Mouse (Mus musculus): ENCODE measurements around the gene Thsd7b. TPM values are rescaled to one million over a fixed set of nuclear protein-coding genes. Genes with fewer than 3 reads are reported as not detected.

Gene Thsd7b
- polyA plus RNA-seq, 1 experiment from 2014 or later, result 3.7 TPM

DNA sequence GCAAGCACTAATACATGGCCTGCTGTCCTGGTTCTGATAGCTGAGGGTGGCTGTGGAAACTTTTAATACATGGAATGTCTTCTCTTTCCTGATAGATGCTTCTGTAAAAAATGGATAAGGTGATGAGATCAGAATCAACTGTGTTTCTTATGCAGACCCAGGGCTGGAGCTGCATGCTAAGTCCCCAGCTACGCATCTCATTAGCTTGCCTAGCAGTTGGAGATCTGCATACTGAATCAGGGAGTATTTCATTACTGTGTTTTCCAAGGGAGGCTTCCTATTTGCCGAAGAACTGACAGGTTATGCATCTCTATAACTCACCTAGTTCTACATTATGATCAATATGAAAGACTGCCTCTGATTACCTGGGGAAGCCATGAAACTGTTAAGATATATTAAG, 84.3 kb downstream of the Thsd7b start:
- Histone ChIP-seq H3K27ac (ENCODE audit: low read depth, low read length) (no peak overlapping the region), H3K4me2 (ENCODE audit: low read depth, low read length, severe bottlenecking) (no peak overlapping the region), H3K4me1 (replicated peaks; ENCODE audit: control insufficient read depth, insufficient read depth, low read length) (no peaks in the 10 kb centered on the region), H3K27me3 (ENCODE audit: control insufficient read depth, insufficient read depth, low read length) (no peaks in the 10 kb centered on the region), H3K9me3 (ENCODE audit: control insufficient read depth, low read length) (no peaks in the 10 kb centered on the region), H3K4me3 (ENCODE audit: low read depth, low read length) (no peak overlapping the region), H3K9ac (ENCODE audit: low read length) (no peak overlapping the region), H3K36me3 (ENCODE audit: control insufficient read depth, insufficient read depth, low read length) (no peaks in the 10 kb centered on the region)
- no peak for DNase-seq (ENCODE audit: low spot score)
- 75% methylated on average over 2 of the region's 2 CpGs for WGBS
- ATAC-seq (replicated peaks; ENCODE audit: low FRiP score), result peak; percentile 83

DNA sequence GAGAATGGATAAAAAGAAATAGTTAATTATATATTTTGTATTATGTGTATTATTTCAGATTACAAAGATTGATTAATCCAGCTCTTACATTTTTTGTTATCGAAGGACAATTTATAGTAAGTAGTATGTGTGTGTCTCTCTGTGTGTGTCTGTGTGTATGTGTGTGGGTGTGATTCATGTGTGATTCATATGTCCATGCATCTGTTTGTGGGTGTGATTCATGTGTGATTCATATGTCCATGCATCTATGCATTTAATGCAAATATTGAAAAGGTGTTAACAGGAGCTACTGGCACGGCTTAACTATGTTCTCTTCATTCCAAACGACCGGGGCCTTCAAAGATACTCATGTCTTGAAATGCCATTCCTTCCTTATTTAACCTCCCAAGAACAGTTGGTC, 90.3 kb downstream of the Thsd7b start:
- Histone ChIP-seq H3K27ac (ENCODE audit: low read depth, low read length) (no peak overlapping the region), H3K4me3 (ENCODE audit: low read depth, low read length) (no peak overlapping the region), H3K4me2 (ENCODE audit: low read depth, low read length, severe bottlenecking) (no peak overlapping the region), H3K9me3 (ENCODE audit: control insufficient read depth, low read length) (no peaks in the 10 kb centered on the region), H3K9ac (ENCODE audit: low read length) (no peak overlapping the region), H3K27me3 (ENCODE audit: control insufficient read depth, insufficient read depth, low read length) (no peaks in the 10 kb centered on the region), H3K36me3 (ENCODE audit: control insufficient read depth, insufficient read depth, low read length) (no peaks in the 10 kb centered on the region), H3K4me1 (replicated peaks; ENCODE audit: control insufficient read depth, insufficient read depth, low read length) (no peaks in the 10 kb centered on the region)
- no peak for ATAC-seq (replicated peaks; ENCODE audit: low FRiP score)
- WGBS, result 93% methylated on average over 4 of the region's 4 CpGs
- no peak for DNase-seq (ENCODE audit: low spot score)

DNA sequence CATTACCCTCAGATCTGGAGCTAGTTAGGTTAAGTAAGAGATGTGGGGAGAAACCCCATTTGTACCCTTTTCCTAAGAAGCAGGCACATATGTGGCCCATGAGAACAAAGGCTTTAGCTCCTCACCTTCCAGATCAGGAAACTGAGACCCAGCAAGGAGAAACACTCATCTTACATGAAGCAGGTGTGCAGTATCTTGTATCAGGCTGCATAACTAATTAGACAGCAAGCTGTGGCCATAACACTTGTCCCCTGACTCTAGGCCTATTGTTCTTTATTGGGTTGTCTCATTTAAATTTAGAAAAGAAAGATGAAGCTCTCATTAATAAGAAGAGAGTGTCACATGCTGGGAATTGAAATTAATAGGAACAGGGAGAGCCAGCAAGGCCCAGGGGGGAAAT, 91.7 kb downstream of the Thsd7b start:
- DNase-seq (ENCODE audit: low spot score), result no peak
- H3K27me3 ChIP-seq (ENCODE audit: control insufficient read depth, insufficient read depth, low read length), result no peaks in the 10 kb centered on the region

DNA sequence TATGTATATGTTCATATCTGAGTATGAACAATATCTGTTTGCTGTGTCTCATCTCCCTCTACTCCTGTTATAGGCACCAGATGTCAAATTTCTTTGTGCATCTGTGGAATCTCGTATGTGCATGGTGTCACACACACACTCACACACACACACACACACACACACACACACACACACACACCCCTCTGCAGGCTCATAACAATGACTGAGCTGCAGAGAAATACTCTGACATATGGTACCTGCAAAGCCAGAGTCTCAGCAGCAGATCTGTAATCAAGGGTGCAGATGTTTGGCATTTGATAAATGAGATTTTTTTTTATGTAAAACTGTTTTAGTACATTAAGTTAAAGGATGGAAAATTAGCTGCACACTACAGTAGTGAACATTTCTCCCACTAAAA, 92.5 kb downstream of the Thsd7b start:
- H3K36me3 ChIP-seq (ENCODE audit: control insufficient read depth, insufficient read depth, low read length), result no peaks in the 10 kb centered on the region
- ATAC-seq (replicated peaks; ENCODE audit: low FRiP score) (no peak), DNase-seq (ENCODE audit: low spot score) (no peak)
- H3K9ac ChIP-seq (ENCODE audit: low read length), result no peak overlapping the region
- H3K27me3 ChIP-seq (ENCODE audit: control insufficient read depth, insufficient read depth, low read length), result no peaks in the 10 kb centered on the region
- H3K4me1 ChIP-seq (replicated peaks; ENCODE audit: control insufficient read depth, insufficient read depth, low read length), result no peaks in the 10 kb centered on the region
- no peaks in the 10 kb centered on the region for H3K9me3 ChIP-seq (ENCODE audit: control insufficient read depth, low read length)
- H3K27ac ChIP-seq (ENCODE audit: low read depth, low read length), result no peak overlapping the region
- WGBS, result 76% methylated on average over 1 of the region's 1 CpGs
- no peak overlapping the region for H3K4me3 ChIP-seq (ENCODE audit: low read depth, low read length)
- no peak overlapping the region for H3K4me2 ChIP-seq (ENCODE audit: low read depth, low read length, severe bottlenecking)

More for the DNA sequence above, 91.7 kb downstream of the Thsd7b start:
- no peak; the same call in 1 of the 2 replicates for ATAC-seq (replicated peaks; ENCODE audit: low FRiP score)
- no peaks in the 10 kb centered on the region for H3K4me1 ChIP-seq (replicated peaks; ENCODE audit: control insufficient read depth, insufficient read depth, low read length)
- no peak overlapping the region for H3K4me2 ChIP-seq (ENCODE audit: low read depth, low read length, severe bottlenecking)
- no peaks in the 10 kb centered on the region for H3K36me3 ChIP-seq (ENCODE audit: control insufficient read depth, insufficient read depth, low read length)
- H3K27ac ChIP-seq (ENCODE audit: low read depth, low read length), result no peak overlapping the region
- H3K9me3 ChIP-seq (ENCODE audit: control insufficient read depth, low read length), result no peaks in the 10 kb centered on the region
- H3K9ac ChIP-seq (ENCODE audit: low read length), result no peak overlapping the region
- H3K4me3 ChIP-seq (ENCODE audit: low read depth, low read length), result no peak overlapping the region

DNA sequence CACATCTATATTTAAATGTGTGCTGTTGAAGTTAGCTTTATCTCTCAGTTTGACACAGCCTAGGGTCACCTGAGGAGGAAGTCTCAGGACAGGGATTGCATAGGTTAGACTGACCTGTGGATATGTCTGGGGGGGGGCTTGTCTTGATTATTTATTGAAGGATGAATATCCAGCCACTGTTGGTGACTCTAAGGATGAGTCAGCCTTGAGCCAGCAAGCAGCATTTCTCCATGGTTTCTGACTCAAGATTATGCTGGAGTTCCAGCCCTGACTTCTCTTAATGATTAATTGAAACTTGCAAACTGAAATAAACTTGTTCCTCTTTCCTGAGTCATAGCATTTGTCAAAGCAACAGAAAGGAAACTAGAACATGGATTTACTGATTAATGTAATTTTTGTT, 113.4 kb downstream of the Thsd7b start:
- H3K27ac ChIP-seq (ENCODE audit: low read depth, low read length), result no peak overlapping the region
- H3K4me2 ChIP-seq (ENCODE audit: low read depth, low read length, severe bottlenecking), result no peak overlapping the region
- H3K9me3 ChIP-seq (ENCODE audit: control insufficient read depth, low read length), result no peaks in the 10 kb centered on the region
- DNase-seq (ENCODE audit: low spot score) (no peak), ATAC-seq (replicated peaks; ENCODE audit: low FRiP score) (no peak)
- no peaks in the 10 kb centered on the region for H3K4me1 ChIP-seq (replicated peaks; ENCODE audit: control insufficient read depth, insufficient read depth, low read length)
- no peaks in the 10 kb centered on the region for H3K36me3 ChIP-seq (ENCODE audit: control insufficient read depth, insufficient read depth, low read length)
- no peak overlapping the region for H3K9ac ChIP-seq (ENCODE audit: low read length)
- H3K27me3 ChIP-seq (ENCODE audit: control insufficient read depth, insufficient read depth, low read length), result no peaks in the 10 kb centered on the region
- no peak overlapping the region for H3K4me3 ChIP-seq (ENCODE audit: low read depth, low read length)

DNA sequence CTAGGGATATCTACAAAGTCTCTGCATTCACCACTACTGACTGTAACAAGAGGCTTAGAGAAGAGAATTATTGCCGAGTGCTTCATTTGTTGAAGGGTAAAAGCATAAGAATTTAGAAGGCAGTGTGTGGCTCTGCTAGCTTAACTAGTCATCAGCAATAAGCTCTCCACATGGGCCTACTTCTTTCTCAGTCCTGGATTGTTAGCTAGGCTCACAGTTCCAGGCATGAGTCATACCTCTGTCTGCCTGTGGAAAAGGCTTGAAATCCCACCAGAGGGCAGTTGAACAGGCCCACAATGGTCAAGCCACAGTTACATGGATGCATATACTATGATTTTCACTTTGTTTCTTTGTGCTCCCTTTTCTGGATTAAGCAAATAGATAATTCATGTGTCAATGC, 138.5 kb downstream of the Thsd7b start:
- no peak for ATAC-seq (replicated peaks; ENCODE audit: low FRiP score)
- DNase-seq (ENCODE audit: low spot score), result no peak
- Histone ChIP-seq H3K4me1 (replicated peaks; ENCODE audit: control insufficient read depth, insufficient read depth, low read length) (no peaks in the 10 kb centered on the region), H3K9me3 (ENCODE audit: control insufficient read depth, low read length) (no peaks in the 10 kb centered on the region), H3K27me3 (ENCODE audit: control insufficient read depth, insufficient read depth, low read length) (no peaks in the 10 kb centered on the region), H3K4me3 (ENCODE audit: low read depth, low read length) (no peak overlapping the region), H3K36me3 (ENCODE audit: control insufficient read depth, insufficient read depth, low read length) (no peaks in the 10 kb centered on the region), H3K27ac (ENCODE audit: low read depth, low read length) (no peak overlapping the region), H3K4me2 (ENCODE audit: low read depth, low read length, severe bottlenecking) (no peak overlapping the region), H3K9ac (ENCODE audit: low read length) (no peak overlapping the region)
- WGBS, result 90% methylated on average over 1 of the region's 1 CpGs

DNA sequence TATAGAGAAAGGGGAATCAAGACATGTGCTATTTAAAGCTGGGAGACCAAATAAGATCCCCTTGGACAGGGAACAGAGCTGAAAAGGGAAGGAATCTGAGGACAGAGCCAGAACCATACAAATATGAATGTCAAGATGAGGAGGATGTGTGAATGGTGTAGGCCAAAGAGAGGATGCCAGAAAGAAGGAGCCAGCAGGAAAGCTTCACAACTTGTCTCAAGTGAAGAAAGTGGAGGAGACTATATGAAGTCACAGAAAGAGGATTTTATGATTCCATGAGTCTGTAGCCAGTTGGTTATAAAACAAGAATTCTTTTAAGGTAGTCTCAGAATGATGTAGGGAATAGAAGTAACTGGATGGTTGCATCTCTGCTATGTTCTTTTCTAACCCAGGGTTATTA, 148.5 kb downstream of the Thsd7b start:
- H3K9me3 ChIP-seq (ENCODE audit: control insufficient read depth, low read length), result no peaks in the 10 kb centered on the region
- H3K9ac ChIP-seq (ENCODE audit: low read length), result no peak overlapping the region
- no peak for ATAC-seq (replicated peaks; ENCODE audit: low FRiP score)
- H3K27ac ChIP-seq (ENCODE audit: low read depth, low read length), result no peak overlapping the region
- no peaks in the 10 kb centered on the region for H3K4me1 ChIP-seq (replicated peaks; ENCODE audit: control insufficient read depth, insufficient read depth, low read length)
- H3K4me2 ChIP-seq (ENCODE audit: low read depth, low read length, severe bottlenecking), result no peak overlapping the region
- no peak overlapping the region for H3K4me3 ChIP-seq (ENCODE audit: low read depth, low read length)
- H3K27me3 ChIP-seq (ENCODE audit: control insufficient read depth, insufficient read depth, low read length), result no peaks in the 10 kb centered on the region
- no peak for DNase-seq (ENCODE audit: low spot score)
- no peaks in the 10 kb centered on the region for H3K36me3 ChIP-seq (ENCODE audit: control insufficient read depth, insufficient read depth, low read length)

DNA sequence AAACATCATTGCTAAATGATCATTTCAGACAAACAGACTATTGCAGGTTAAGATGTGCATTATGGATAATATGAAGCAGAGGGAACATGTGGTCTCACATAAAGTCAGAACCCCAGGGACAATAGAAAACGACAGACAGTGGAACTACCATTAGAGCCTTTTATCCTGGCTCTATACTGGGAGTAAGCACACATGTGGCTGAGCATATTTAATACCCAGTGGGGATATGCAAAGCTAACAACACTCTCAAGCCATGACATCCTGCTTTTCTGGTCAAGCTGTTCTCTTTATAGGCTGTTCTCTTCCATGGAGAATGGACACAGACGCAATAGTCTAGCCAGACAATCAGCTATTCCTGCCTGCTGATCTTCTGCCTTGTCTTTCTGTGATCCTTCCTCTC, 191.3 kb downstream of the Thsd7b start:
- Histone ChIP-seq H3K9ac (ENCODE audit: low read length) (no peak overlapping the region), H3K27ac (ENCODE audit: low read depth, low read length) (no peak overlapping the region), H3K9me3 (ENCODE audit: control insufficient read depth, low read length) (no peaks in the 10 kb centered on the region), H3K27me3 (ENCODE audit: control insufficient read depth, insufficient read depth, low read length) (no peaks in the 10 kb centered on the region), H3K4me1 (replicated peaks; ENCODE audit: control insufficient read depth, insufficient read depth, low read length) (no peaks in the 10 kb centered on the region), H3K4me3 (ENCODE audit: low read depth, low read length) (no peak overlapping the region), H3K36me3 (ENCODE audit: control insufficient read depth, insufficient read depth, low read length) (no peaks in the 10 kb centered on the region), H3K4me2 (ENCODE audit: low read depth, low read length, severe bottlenecking) (no peak overlapping the region)
- ATAC-seq (replicated peaks; ENCODE audit: low FRiP score), result no peak
- no peak for DNase-seq (ENCODE audit: low spot score)
- 81% methylated on average over 2 of the region's 2 CpGs for whole genome bisulfite sequencing

DNA sequence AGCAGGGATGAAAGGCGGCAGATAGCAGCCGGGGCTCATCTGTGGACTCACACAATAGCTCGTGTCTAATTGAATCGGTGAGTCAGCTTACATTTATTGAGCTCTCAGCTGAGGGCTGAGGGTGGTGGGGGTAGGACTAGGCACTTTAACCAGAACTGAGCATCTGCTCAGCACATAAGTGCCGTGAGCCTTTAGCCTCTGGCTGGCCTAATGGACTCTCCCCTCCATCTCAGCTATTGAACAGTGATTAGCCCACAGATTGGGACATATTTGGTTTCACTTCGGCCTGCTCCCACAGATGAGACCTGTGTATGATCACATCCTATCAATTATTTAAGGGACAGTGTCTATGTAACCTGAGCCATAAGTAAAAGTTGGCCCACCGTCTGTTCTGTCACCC, 200.4 kb downstream of the Thsd7b start:
- Histone ChIP-seq H3K9ac (ENCODE audit: low read length) (no peak overlapping the region), H3K4me1 (replicated peaks; ENCODE audit: control insufficient read depth, insufficient read depth, low read length) (no peaks in the 10 kb centered on the region), H3K9me3 (ENCODE audit: control insufficient read depth, low read length) (no peaks in the 10 kb centered on the region), H3K36me3 (ENCODE audit: control insufficient read depth, insufficient read depth, low read length) (no peaks in the 10 kb centered on the region), H3K27me3 (ENCODE audit: control insufficient read depth, insufficient read depth, low read length) (no peaks in the 10 kb centered on the region), H3K27ac (ENCODE audit: low read depth, low read length) (no peak overlapping the region), H3K4me2 (ENCODE audit: low read depth, low read length, severe bottlenecking) (no peak overlapping the region), H3K4me3 (ENCODE audit: low read depth, low read length) (no peak overlapping the region)
- ATAC-seq (replicated peaks; ENCODE audit: low FRiP score), result peak; percentile 60; the same call in 1 of the 2 replicates
- peak; percentile 47 for DNase-seq (ENCODE audit: low spot score)
- 74% methylated on average over 7 of the region's 7 CpGs for WGBS
